Mouse (Mus musculus) myocyte (in vitro differentiated cells): Measurements from ENCODE around the gene Micall2. TPM values are rescaled to one million over a fixed set of nuclear protein-coding genes. Genes with fewer than 3 reads are reported as not detected.

Experiments
- H3K27me3 ChIP-seq: one replicate; pipeline ENCODE4 v1.6.1; 2011; ENCODE audit not compliant: control insufficient read depth, insufficient read depth, insufficient read length
- H3K36me3 ChIP-seq: one replicate; pipeline ENCODE4 v1.6.1; 2011; ENCODE audit not compliant: control insufficient read depth, insufficient read depth
- H3K4me2 ChIP-seq: one replicate; pipeline ENCODE4 v1.6.1; 2011; ENCODE audit warnings: low read depth, control low read depth
- H3K4me3 ChIP-seq: one replicate; pipeline ENCODE4 v1.5.1; 2011; ENCODE audit warnings: mild to moderate bottlenecking, control low read depth, moderate library complexity
- H3K79me2 ChIP-seq: one replicate; pipeline ENCODE4 v1.6.1; 2011; ENCODE audit not compliant: control insufficient read depth, insufficient read depth
- H3ac ChIP-seq: one replicate; pipeline ENCODE4 v1.6.1; 2011; ENCODE audit not compliant: control insufficient read depth, insufficient read length
- CEBPB ChIP-seq: IDR thresholded peaks from 2 replicates; pipeline ENCODE4 v1.6.1; 2011; ENCODE audit warnings: mild to moderate bottlenecking, moderate library complexity; ENCODE audit not compliant: poor library complexity, insufficient read depth, severe bottlenecking
- E2F4 ChIP-seq: IDR thresholded peaks from one replicate; pipeline ENCODE4 v1.6.1; 2011; ENCODE audit warnings: mild to moderate bottlenecking, control low read depth, moderate library complexity; ENCODE audit not compliant: insufficient read depth
- MAX ChIP-seq: IDR thresholded peaks from one replicate; pipeline ENCODE4 v1.6.1; 2011; ENCODE audit warnings: low read depth, mild to moderate bottlenecking, control low read depth
- MYOD1 ChIP-seq, 3 experiments: IDR thresholded peaks; one replicate each; pipeline ENCODE4 v1.6.1; 2011; ENCODE audit warnings: control low read depth in 2 of 3, low read depth in 2 of 3, mild to moderate bottlenecking in 2 of 3, moderate library complexity in 1 of 3; ENCODE audit not compliant: insufficient read length in 2 of 3, control insufficient read depth in 1 of 3
- MYOG ChIP-seq, 3 experiments: IDR thresholded peaks; one replicate each; pipeline ENCODE4 v1.6.1; 2011; ENCODE audit warnings: control low read depth in 2 of 3, low read depth in 2 of 3, mild to moderate bottlenecking in 2 of 3; ENCODE audit not compliant: insufficient read length in 2 of 3, control insufficient read depth in 1 of 3, insufficient read depth in 1 of 3
- POLR2A ChIP-seq: IDR thresholded peaks from one replicate; pipeline ENCODE4 v1.6.1; 2011; ENCODE audit warnings: low read depth, mild to moderate bottlenecking, control low read depth, moderate library complexity; ENCODE audit not compliant: insufficient read length
- POLR2AphosphoS2 ChIP-seq: IDR thresholded peaks from one replicate; pipeline ENCODE4 v1.6.1; 2011; ENCODE audit warnings: low read depth, control low read depth; ENCODE audit not compliant: insufficient read length
- REST ChIP-seq: IDR thresholded peaks from one replicate; pipeline ENCODE4 v1.6.1; 2011; ENCODE audit warnings: mild to moderate bottlenecking, control low read depth, moderate library complexity; ENCODE audit not compliant: insufficient read depth, insufficient read length
- SRF ChIP-seq: IDR thresholded peaks from one replicate; pipeline ENCODE4 v1.6.1; 2011; ENCODE audit warnings: low read depth; ENCODE audit not compliant: control insufficient read depth, insufficient read length
- TCF12 ChIP-seq: IDR thresholded peaks from one replicate; pipeline ENCODE4 v1.6.1; 2011; ENCODE audit warnings: mild to moderate bottlenecking, control low read depth; ENCODE audit not compliant: poor library complexity, insufficient read depth, severe bottlenecking
- TCF3 ChIP-seq: IDR thresholded peaks from one replicate; pipeline ENCODE4 v1.6.1; 2011; ENCODE audit warnings: low read depth, control low read depth; ENCODE audit not compliant: insufficient read length
- USF1 ChIP-seq: IDR thresholded peaks from one replicate; pipeline ENCODE4 v1.6.1; 2011; ENCODE audit warnings: low read depth, mild to moderate bottlenecking, control low read depth, moderate library complexity
- polyA plus RNA-seq: library from polyadenylated mRNA; unstranded; fragments of >200 nt; fragmentation: generic; extraction: Trizol; gene quantifications from one replicate; pipeline ENCODE4 v1.2.1, GENCODE M21; 2012; ENCODE audit warnings: missing spikeins

Micall2 gene
- polyA plus RNA-seq, 1 experiment = 6.1 TPM

DNA sequence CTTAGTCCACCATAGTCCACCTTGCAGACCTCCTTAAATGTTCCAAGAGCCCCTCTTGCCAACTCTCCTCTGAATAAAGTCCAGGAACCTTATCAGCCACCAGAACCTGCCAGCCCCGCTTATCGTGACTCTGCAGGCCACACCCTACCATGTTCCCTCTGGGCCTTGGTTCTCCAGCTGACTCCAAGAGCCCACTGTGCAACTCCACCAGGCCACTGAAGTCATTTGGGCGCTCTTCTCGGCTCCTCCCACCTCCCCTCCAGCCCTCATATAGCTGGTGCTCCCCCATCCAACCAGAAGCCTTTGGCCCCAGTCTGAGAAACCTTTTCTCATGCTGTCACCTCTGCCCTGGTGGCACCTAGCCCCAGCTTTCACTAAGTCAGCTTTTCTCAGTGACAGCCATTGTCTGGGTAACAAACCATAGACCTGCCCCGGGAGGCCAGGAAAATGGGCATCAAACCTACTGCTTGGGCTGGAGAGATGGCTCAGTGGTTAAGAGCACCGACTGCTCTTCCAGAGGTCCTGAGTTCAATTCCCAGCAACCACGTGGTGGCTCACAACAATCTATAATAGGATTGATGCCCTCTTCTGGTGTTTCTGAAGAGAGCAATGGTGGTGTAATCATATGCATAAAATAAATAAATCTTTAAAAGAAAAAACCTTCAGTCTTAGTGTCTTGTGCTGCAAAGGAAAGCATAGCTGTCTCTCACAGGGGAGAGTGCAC is 2.6 kb upstream of the Micall2 start:
- H3K4me3 ChIP-seq = no peak overlapping the region
- H3K36me3 ChIP-seq = no peaks in the 10 kb centered on the region
- TF ChIP-seq MYOD1 (IDR thresholded peaks at IDR 0.05; ENCODE audit: control insufficient read depth in 1 of 3, insufficient read length in 2 of 3, low read depth in 2 of 3) (no peak), CEBPB (no peak), MAX (no peak)
- H3ac ChIP-seq = no peak overlapping the region
- no peak overlapping the region for H3K4me2 ChIP-seq
- H3K79me2 ChIP-seq = peaks cover 20% of the 10 kb centered on the region
- H3K27me3 ChIP-seq = no peaks in the 10 kb centered on the region

- no peaks in the 10 kb centered on the region for H3K36me3 ChIP-seq
- no peak overlapping the region for H3ac ChIP-seq
- H3K27me3 ChIP-seq = no peaks in the 10 kb centered on the region
- TF ChIP-seq POLR2AphosphoS2 (no peak), REST (no peak), MYOD1 (IDR thresholded peaks at IDR 0.05; ENCODE audit: control insufficient read depth in 1 of 3, insufficient read length in 2 of 3, low read depth in 2 of 3) (no peak), SRF (no peak), MAX (no peak), USF1 (no peak), TCF3 (no peak), E2F4 (no peak), POLR2A (no peak), MYOG (IDR thresholded peaks at IDR 0.05; ENCODE audit: control insufficient read depth in 1 of 3, insufficient read depth in 1 of 3, insufficient read length in 2 of 3, low read depth in 2 of 3) (no peak), TCF12 (no peak), CEBPB (no peak)
- no peak overlapping the region for H3K4me3 ChIP-seq
- peaks cover 28% of the 10 kb centered on the region for H3K79me2 ChIP-seq
- H3K4me2 ChIP-seq = no peak overlapping the region
Measured at GRCm38 (mm10) chr5:139737841-139738591, 1.9 kb upstream of the Micall2 start.

DNA sequence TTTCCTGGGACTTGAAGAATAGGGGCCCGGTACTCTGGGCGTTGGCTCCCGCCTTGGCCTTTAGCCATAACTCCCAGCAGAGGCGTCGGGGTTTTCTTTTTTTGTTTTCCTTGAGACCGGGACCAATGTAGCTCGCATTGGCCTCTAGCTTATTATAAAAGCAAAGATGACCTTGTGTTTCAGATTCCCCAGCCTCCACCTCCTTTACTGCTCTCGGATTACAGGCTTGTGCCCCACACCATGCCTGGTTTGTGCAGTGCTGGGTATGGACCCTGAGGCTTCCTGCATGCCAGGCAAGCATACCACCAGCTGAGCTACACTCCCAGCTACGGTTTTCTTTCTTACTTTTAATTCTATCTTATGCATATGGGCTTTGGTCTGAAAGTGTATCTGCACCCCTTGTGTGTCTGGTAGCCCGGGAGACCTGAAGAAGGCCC is 386 bp upstream of the Micall2 start:
- no peak for TF ChIP-seq MAX
- TF ChIP-seq CEBPB = no peak
- no peak for TF ChIP-seq POLR2AphosphoS2
- no peak for TF ChIP-seq E2F4
- TF ChIP-seq POLR2A = peak; percentile 4
- no peak for TF ChIP-seq MYOG (IDR thresholded peaks at IDR 0.05; ENCODE audit: control insufficient read depth in 1 of 3, insufficient read depth in 1 of 3, insufficient read length in 2 of 3, low read depth in 2 of 3)
- H3ac ChIP-seq = peak overlapping the region; percentile 20
- peak overlapping the region; percentile 64 for H3K4me2 ChIP-seq
- no peaks in the 10 kb centered on the region for H3K27me3 ChIP-seq
- peak overlapping the region; percentile 47 for H3K4me3 ChIP-seq
- H3K79me2 ChIP-seq = peaks cover 38% of the 10 kb centered on the region
- H3K36me3 ChIP-seq = no peaks in the 10 kb centered on the region

GRCm38 (mm10) chr5:139734746-139735145 is 1.4 kb downstream of the Micall2 start:
- Histone ChIP-seq H3K79me2 (peaks cover 45% of the 10 kb centered on the region), H3K4me3 (peak overlapping the region; percentile 47), H3K27me3 (no peaks in the 10 kb centered on the region), H3K4me2 (peak overlapping the region; percentile 96), H3ac (no peak overlapping the region), H3K36me3 (no peaks in the 10 kb centered on the region)
- TF ChIP-seq SRF (no peak), USF1 (no peak), TCF3 (no peak), MYOD1 (IDR thresholded peaks at IDR 0.05; ENCODE audit: control insufficient read depth in 1 of 3, insufficient read length in 2 of 3, low read depth in 2 of 3) (no peak), E2F4 (no peak), POLR2A (no peak), CEBPB (no peak), POLR2AphosphoS2 (no peak), MAX (no peak), MYOG (IDR thresholded peaks at IDR 0.05; ENCODE audit: control insufficient read depth in 1 of 3, insufficient read depth in 1 of 3, insufficient read length in 2 of 3, low read depth in 2 of 3) (no peak), TCF12 (no peak), REST (no peak)

DNA sequence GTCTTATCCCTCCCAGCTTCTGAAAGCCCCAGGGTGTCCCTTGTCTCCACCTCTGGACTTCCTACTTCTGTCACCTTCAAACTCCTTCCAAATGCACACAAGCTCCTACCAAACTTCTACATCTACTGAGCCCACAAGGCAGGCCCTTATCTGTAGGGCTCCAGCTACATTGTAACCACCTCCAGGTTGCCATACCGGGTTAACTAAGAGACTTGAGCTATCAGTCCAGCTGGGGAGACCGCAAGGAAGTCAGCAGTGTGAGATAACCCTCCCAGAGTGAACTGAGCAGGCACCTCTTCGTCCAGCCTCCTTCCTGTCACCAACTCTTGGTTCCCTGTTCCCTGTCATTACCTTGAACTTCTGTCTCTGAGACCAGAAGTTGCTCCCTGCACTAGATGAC is 2.1 kb downstream of the Micall2 start:
- no peak overlapping the region for H3K4me3 ChIP-seq
- no peaks in the 10 kb centered on the region for H3K27me3 ChIP-seq
- peaks cover 52% of the 10 kb centered on the region for H3K79me2 ChIP-seq
- no peak for TF ChIP-seq MAX
- no peak for TF ChIP-seq MYOG (IDR thresholded peaks at IDR 0.05; ENCODE audit: control insufficient read depth in 1 of 3, insufficient read depth in 1 of 3, insufficient read length in 2 of 3, low read depth in 2 of 3)
- no peak for TF ChIP-seq MYOD1 (IDR thresholded peaks at IDR 0.05; ENCODE audit: control insufficient read depth in 1 of 3, insufficient read length in 2 of 3, low read depth in 2 of 3)
- no peak for TF ChIP-seq E2F4
- TF ChIP-seq CEBPB = no peak
- no peak for TF ChIP-seq USF1
- no peak for TF ChIP-seq POLR2A
- TF ChIP-seq REST = no peak
- TF ChIP-seq POLR2AphosphoS2 = no peak
- no peak for TF ChIP-seq SRF
- no peak for TF ChIP-seq TCF3
- TF ChIP-seq TCF12 = no peak
- H3K36me3 ChIP-seq = no peaks in the 10 kb centered on the region
- peak overlapping the region; percentile 96 for H3K4me2 ChIP-seq
- H3ac ChIP-seq = no peak overlapping the region
